Mouse (Mus musculus): ENCODE results near the gene Ankrd28. TPM values are rescaled to one million over a fixed set of nuclear protein-coding genes. Genes with fewer than 3 reads are reported as not detected.

Gene Ankrd28
- polyA plus RNA-seq, 1 experiment from 2014 or later = 12.1 TPM

DNA sequence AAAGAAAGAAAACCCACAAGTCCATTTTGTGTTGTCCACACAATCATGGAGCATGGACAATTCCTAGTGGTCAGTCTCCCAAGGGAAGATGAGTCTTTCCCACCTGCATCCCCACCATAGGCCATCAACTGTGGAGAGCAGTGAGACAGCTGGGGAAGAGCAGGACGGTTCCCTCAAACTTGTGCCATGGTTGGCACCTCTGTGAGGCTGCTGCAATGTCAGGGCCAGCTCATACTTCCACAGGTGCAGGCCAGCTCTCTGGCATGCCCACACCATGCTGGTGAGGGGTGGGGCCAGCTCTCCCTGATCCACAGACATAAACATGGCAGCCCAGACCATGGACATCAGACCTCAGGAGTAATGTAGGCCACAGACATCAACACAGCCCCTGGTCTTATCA is 144.2 kb downstream of the Ankrd28 start:
- no peak overlapping the region for H3K4me3 ChIP-seq (ENCODE audit: low read depth, low read length)
- H3K9me3 ChIP-seq (ENCODE audit: control insufficient read depth, low read depth, low read length) = no peaks in the 10 kb centered on the region
- no peak overlapping the region for H3K27ac ChIP-seq (ENCODE audit: low read length)
- H3K9ac ChIP-seq (replicated peaks; ENCODE audit: low read depth, low read length) = no peak overlapping the region
- no peak overlapping the region for H3K4me2 ChIP-seq (replicated peaks; ENCODE audit: low read depth, low read length)
- no peaks in the 10 kb centered on the region for H3K27me3 ChIP-seq (ENCODE audit: control insufficient read depth, insufficient read depth, low read length)
- no peaks in the 10 kb centered on the region for H3K36me3 ChIP-seq (ENCODE audit: control insufficient read depth, insufficient read depth, low read length)
- WGBS = 91% methylated on average over 1 of the region's 1 CpGs
- H3K4me1 ChIP-seq (ENCODE audit: control insufficient read depth, insufficient read depth, low read length) = no peaks in the 10 kb centered on the region
- no peak for ATAC-seq (ENCODE audit: insufficient number of reproducible peaks, insufficient read depth, low FRiP score, low read depth)

DNA sequence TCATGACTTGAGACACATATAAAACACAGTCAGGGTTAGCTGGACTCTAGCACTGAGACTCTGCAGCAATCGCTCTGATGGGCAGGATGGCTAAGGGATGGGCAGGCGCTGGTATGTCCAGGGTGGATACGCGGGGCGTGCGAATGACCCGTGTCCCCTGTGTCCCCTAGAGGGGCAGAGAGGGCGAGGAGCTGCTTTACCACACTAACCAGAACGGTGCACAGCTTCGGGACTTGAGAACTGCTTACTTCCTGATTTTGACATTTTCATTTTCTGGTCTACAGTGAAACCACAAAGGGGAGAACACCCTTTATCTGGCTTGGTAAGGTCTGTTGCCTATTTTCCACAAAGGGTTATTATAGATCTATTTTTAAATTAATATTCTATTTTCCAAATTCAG is 144.8 kb downstream of the Ankrd28 start:
- Histone ChIP-seq H3K27ac (ENCODE audit: low read length) (no peak overlapping the region), H3K36me3 (ENCODE audit: control insufficient read depth, insufficient read depth, low read length) (no peaks in the 10 kb centered on the region), H3K4me2 (replicated peaks; ENCODE audit: low read depth, low read length) (no peak overlapping the region), H3K27me3 (ENCODE audit: control insufficient read depth, insufficient read depth, low read length) (no peaks in the 10 kb centered on the region), H3K9ac (replicated peaks; ENCODE audit: low read depth, low read length) (no peak overlapping the region), H3K4me1 (ENCODE audit: control insufficient read depth, insufficient read depth, low read length) (no peaks in the 10 kb centered on the region), H3K4me3 (ENCODE audit: low read depth, low read length) (no peak overlapping the region), H3K9me3 (ENCODE audit: control insufficient read depth, low read depth, low read length) (no peaks in the 10 kb centered on the region)
- 87% methylated on average over 10 of the region's 10 CpGs for WGBS
- no peak for ATAC-seq (ENCODE audit: insufficient number of reproducible peaks, insufficient read depth, low FRiP score, low read depth)

DNA sequence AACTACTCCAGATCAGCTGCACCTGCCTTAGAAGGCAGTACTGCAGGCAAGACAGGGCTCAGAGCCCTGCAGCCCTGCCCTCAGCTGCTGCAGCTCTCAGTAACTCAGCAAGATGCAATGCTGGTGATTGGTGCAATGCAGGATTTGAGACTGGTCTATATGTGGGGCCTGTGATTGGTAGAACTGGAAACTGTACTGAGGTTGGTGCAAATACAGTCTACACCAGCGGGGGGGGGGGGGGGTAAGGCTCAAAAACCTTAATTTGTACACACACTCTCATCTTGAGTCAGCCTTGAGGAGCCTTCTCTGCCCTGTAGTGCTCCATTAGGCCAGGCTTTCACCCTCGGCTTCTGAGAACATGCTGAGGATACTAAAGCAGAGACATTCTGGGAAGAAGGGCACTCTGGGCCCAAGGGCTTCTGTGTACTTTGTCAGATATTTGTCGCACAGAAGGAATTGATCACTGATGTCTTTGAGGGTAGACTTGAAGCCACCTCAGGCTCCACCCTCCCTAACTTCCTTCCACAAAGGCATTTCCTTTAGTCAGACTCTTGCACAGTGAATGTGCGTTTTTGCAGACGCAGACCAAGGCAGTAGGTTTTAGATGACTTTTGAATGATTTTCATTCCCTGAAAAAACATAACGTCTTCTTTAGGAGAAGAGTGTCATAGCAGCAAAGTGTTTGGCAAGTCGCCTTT is 146.0 kb downstream of the Ankrd28 start:
- no peak overlapping the region for H3K27ac ChIP-seq (ENCODE audit: low read length)
- no peak overlapping the region for H3K4me2 ChIP-seq (replicated peaks; ENCODE audit: low read depth, low read length)
- no peaks in the 10 kb centered on the region for H3K9me3 ChIP-seq (ENCODE audit: control insufficient read depth, low read depth, low read length)
- no peak for ATAC-seq (ENCODE audit: insufficient number of reproducible peaks, insufficient read depth, low FRiP score, low read depth)
- H3K27me3 ChIP-seq (ENCODE audit: control insufficient read depth, insufficient read depth, low read length) = no peaks in the 10 kb centered on the region
- H3K9ac ChIP-seq (replicated peaks; ENCODE audit: low read depth, low read length) = no peak overlapping the region
- H3K4me3 ChIP-seq (ENCODE audit: low read depth, low read length) = no peak overlapping the region
- 67% methylated on average over 7 of the region's 7 CpGs for WGBS
- no peaks in the 10 kb centered on the region for H3K36me3 ChIP-seq (ENCODE audit: control insufficient read depth, insufficient read depth, low read length)
- H3K4me1 ChIP-seq (ENCODE audit: control insufficient read depth, insufficient read depth, low read length) = no peaks in the 10 kb centered on the region

DNA sequence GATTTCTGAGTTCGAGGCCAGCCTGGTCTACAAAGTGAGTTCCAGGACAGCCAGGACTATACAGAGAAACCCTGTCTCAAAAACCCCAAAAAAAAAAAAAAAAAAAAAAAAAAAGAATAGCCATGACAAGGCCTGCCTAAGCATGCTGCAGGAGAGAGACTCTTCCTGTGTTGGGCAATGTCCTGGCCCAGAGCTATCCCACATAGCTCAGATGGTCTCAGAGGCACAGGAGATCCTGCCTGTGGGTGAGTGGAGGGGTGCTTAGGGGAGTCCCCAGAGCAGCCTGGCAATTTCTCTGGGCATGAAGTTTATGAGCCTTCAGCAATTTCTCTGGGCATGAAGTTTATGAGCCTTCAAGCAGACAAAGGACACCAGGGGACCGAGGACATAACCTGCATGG is 146.8 kb downstream of the Ankrd28 start:
- no peak overlapping the region for H3K4me3 ChIP-seq (ENCODE audit: low read depth, low read length)
- H3K4me2 ChIP-seq (replicated peaks; ENCODE audit: low read depth, low read length) = no peak overlapping the region
- WGBS = 90% methylated on average over 1 of the region's 2 CpGs
- ATAC-seq (ENCODE audit: insufficient number of reproducible peaks, insufficient read depth, low FRiP score, low read depth) = no peak
- no peak overlapping the region for H3K27ac ChIP-seq (ENCODE audit: low read length)
- H3K27me3 ChIP-seq (ENCODE audit: control insufficient read depth, insufficient read depth, low read length) = no peaks in the 10 kb centered on the region
- H3K9me3 ChIP-seq (ENCODE audit: control insufficient read depth, low read depth, low read length) = no peaks in the 10 kb centered on the region
- no peaks in the 10 kb centered on the region for H3K4me1 ChIP-seq (ENCODE audit: control insufficient read depth, insufficient read depth, low read length)
- H3K9ac ChIP-seq (replicated peaks; ENCODE audit: low read depth, low read length) = no peak overlapping the region
- H3K36me3 ChIP-seq (ENCODE audit: control insufficient read depth, insufficient read depth, low read length) = no peaks in the 10 kb centered on the region

DNA sequence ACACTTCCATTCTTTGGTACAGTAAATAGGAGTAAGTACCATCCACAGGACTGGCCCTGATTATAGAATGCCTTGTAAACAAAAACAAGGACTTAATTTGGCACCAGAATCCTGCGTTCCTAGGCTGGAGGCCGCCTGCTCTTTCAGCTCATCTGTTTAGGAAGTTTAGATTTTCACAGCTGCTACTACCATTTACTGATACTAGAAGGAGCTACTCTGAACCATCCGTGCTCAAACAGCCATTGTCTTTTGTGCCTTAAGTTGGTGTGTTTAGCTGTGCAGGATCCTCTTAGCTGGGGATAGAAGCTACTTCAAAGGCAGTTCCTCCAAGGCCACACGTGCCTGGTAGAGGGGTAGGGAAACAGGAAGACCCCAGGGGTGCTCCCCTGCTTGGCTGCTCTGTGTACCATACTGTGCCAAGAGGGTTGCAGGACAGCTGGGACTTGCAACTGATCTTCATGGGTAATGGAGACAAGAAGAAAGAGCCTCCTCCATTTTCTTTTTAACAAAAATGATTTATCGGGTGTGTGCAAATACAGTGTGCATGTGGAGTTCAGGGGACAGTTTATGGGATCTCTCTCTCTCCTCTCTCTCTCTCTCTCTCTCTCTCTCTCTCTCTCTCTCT is 148.4 kb downstream of the Ankrd28 start:
- Histone ChIP-seq H3K9me3 (ENCODE audit: control insufficient read depth, low read depth, low read length) (no peaks in the 10 kb centered on the region), H3K27me3 (ENCODE audit: control insufficient read depth, insufficient read depth, low read length) (no peaks in the 10 kb centered on the region), H3K27ac (ENCODE audit: low read length) (no peak overlapping the region), H3K4me2 (replicated peaks; ENCODE audit: low read depth, low read length) (no peak overlapping the region), H3K4me1 (ENCODE audit: control insufficient read depth, insufficient read depth, low read length) (no peaks in the 10 kb centered on the region), H3K9ac (replicated peaks; ENCODE audit: low read depth, low read length) (no peak overlapping the region), H3K4me3 (ENCODE audit: low read depth, low read length) (no peak overlapping the region), H3K36me3 (ENCODE audit: control insufficient read depth, insufficient read depth, low read length) (no peaks in the 10 kb centered on the region)
- ATAC-seq (ENCODE audit: insufficient number of reproducible peaks, insufficient read depth, low FRiP score, low read depth) = no peak
- 54% methylated on average over 5 of the region's 5 CpGs for WGBS

DNA sequence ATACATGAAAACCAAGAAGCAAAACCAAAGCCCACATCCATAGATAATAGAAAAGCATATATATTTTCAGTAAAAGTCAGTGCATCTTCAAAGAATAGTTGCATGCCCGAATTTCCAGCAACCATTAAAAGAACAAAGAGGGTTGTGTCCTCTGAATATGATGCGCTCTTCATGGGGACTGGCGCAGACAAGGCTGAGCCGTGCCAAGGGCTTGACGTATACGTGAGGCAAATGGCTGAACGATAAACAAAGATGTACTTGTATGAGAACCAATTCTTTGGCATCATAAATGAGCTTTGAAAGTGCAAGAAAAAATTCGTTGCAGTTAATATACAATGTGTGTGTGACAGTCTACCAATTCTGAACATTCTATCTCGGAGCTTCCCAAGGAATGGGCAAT is 149.2 kb downstream of the Ankrd28 start:
- no peaks in the 10 kb centered on the region for H3K4me1 ChIP-seq (ENCODE audit: control insufficient read depth, insufficient read depth, low read length)
- H3K9me3 ChIP-seq (ENCODE audit: control insufficient read depth, low read depth, low read length) = no peaks in the 10 kb centered on the region
- 80% methylated on average over 9 of the region's 9 CpGs for WGBS

DNA sequence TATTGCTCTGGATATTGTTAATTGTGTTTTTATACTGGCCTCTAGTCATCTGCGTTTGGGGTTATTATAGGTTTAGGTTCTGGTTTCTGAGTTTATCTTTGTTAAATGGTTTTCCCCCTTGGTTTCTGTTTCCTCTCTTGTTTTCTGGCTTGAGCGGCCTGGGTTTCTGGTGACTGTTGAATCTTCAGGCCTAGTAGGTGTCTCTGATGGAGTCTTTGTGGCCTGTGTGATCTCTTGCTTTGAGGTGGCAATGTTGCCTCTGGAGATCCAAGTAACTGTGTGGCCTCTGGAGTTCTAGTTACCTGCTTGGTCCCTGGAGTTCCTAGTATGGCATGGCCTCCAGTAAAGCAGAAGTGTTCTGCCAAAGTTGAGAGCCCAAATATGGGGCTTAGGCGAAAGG is 149.8 kb downstream of the Ankrd28 start:
- Histone ChIP-seq H3K27me3 (ENCODE audit: control insufficient read depth, insufficient read depth, low read length) (no peaks in the 10 kb centered on the region), H3K36me3 (ENCODE audit: control insufficient read depth, insufficient read depth, low read length) (no peaks in the 10 kb centered on the region), H3K4me3 (ENCODE audit: low read depth, low read length) (no peak overlapping the region), H3K9me3 (ENCODE audit: control insufficient read depth, low read depth, low read length) (no peaks in the 10 kb centered on the region), H3K27ac (ENCODE audit: low read length) (no peak overlapping the region), H3K4me1 (ENCODE audit: control insufficient read depth, insufficient read depth, low read length) (no peaks in the 10 kb centered on the region), H3K9ac (replicated peaks; ENCODE audit: low read depth, low read length) (no peak overlapping the region), H3K4me2 (replicated peaks; ENCODE audit: low read depth, low read length) (no peak overlapping the region)
- no peak for ATAC-seq (ENCODE audit: insufficient number of reproducible peaks, insufficient read depth, low FRiP score, low read depth)
- 93% methylated on average over 3 of the region's 3 CpGs for WGBS

More for the DNA sequence above, 149.2 kb downstream of the Ankrd28 start:
- ATAC-seq (ENCODE audit: insufficient number of reproducible peaks, insufficient read depth, low FRiP score, low read depth) = no peak
- Histone ChIP-seq H3K36me3 (ENCODE audit: control insufficient read depth, insufficient read depth, low read length) (no peaks in the 10 kb centered on the region), H3K4me3 (ENCODE audit: low read depth, low read length) (no peak overlapping the region), H3K27ac (ENCODE audit: low read length) (no peak overlapping the region), H3K27me3 (ENCODE audit: control insufficient read depth, insufficient read depth, low read length) (no peaks in the 10 kb centered on the region), H3K4me2 (replicated peaks; ENCODE audit: low read depth, low read length) (no peak overlapping the region), H3K9ac (replicated peaks; ENCODE audit: low read depth, low read length) (no peak overlapping the region)

DNA sequence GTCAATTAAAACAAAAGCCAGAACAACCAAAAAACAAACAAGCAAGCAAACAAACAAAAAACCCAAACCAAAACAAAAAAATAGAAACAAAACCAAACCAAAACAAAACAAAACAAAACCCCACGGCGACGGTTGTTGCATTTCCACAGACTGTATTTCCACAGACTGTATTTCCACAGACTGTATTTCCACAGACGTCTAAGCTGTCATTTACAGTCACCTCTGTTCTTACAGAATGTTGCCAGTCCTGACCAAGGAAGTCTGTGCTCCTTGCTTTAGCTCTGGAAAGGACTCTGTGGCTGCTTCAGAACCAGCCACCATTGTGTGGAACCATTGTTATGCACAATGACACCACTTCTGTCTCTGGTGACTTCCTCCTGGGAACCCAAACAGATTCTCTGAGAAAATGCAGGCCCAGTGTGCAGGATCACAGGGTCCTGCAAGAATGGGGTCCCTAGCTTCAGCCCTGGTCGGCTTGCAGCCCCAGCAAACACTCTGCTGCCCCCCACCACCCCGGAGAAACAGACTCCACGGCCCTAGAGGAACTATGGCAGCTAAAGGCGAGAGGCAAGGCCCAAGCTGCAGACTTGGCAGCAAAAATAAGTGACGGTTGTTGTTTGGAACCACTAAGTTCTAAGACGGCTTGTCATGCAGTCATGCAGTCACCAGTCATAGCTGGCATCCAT is 158.7 kb downstream of the Ankrd28 start:
- no peak overlapping the region for H3K4me2 ChIP-seq (replicated peaks; ENCODE audit: low read depth, low read length)
- no peaks in the 10 kb centered on the region for H3K9me3 ChIP-seq (ENCODE audit: control insufficient read depth, low read depth, low read length)
- H3K4me1 ChIP-seq (ENCODE audit: control insufficient read depth, insufficient read depth, low read length) = 0 out of 2 replicates have a peak, but pooled peaks cover 6% of the 10 kb centered on the region
- WGBS = 73% methylated on average over 10 of the region's 10 CpGs
- ATAC-seq (ENCODE audit: insufficient number of reproducible peaks, insufficient read depth, low FRiP score, low read depth) = no peak
- peaks cover 6% of the 10 kb centered on the region for H3K36me3 ChIP-seq (ENCODE audit: control insufficient read depth, insufficient read depth, low read length)
- H3K27ac ChIP-seq (ENCODE audit: low read length) = no peak overlapping the region
- H3K27me3 ChIP-seq (ENCODE audit: control insufficient read depth, insufficient read depth, low read length) = no peaks in the 10 kb centered on the region
- H3K9ac ChIP-seq (replicated peaks; ENCODE audit: low read depth, low read length) = no peak overlapping the region
- H3K4me3 ChIP-seq (ENCODE audit: low read depth, low read length) = no peak overlapping the region

All from stomach, embryonic 14.5 days (tissue).